Mouse (Mus musculus): ENCODE measurements around the gene Aldh1l1.

Gene Aldh1l1

GRCm38 (mm10) chr6:90509085-90509484 lies 22.9 kb downstream of the Aldh1l1 start:
- DNase-seq = peak; percentile 98

DNA sequence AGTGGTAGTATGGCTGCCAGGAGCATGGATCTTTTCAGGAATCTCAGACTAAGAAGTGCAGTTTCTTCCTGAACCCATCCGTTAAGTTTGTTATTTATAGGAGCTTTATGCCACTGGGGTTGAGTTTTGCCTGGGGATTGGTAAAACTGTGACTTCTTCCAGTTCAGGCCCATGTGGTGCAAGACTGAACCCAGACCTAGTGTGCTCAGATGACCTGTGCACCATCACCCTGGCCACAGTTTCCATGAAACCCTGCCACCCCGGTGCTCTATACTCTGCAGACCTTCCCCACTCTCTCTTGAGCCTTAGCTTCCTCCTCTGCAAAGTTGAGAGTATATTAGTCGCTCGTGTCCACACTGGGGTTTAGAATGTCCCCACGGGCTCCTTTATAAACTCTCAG lies 26.2 kb downstream of the Aldh1l1 start:
- no peak for DNase-seq

- DNase-seq = no peak
These were observed 27.0 kb downstream of the Aldh1l1 start for GRCm38 (mm10) chr6:90513074-90513856.

DNA sequence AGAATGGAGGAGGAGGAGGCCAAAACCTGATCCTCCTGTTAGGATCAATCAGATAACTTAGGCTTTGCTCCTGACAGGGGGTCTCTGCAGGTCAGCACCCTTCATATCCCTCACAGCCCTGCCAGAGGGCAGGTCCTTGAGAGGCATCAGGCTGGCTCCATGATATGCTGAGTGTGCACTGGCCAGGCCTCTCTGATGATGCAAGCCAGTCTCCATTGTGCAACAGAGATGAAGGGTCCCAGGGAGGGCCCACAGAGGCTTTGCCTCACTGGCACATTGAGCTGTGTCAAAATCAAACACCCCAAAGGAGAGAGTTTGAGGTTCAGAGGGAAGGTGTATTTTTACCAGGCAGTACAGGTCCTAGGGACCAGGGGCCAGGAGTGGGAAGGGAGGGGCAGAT lies 28.1 kb downstream of the Aldh1l1 start:
- DNase-seq = no peak

GRCm38 (mm10) chr6:90514883-90515405 lies 28.7 kb downstream of the Aldh1l1 start:
- DNase-seq = peak; percentile 95

DNA sequence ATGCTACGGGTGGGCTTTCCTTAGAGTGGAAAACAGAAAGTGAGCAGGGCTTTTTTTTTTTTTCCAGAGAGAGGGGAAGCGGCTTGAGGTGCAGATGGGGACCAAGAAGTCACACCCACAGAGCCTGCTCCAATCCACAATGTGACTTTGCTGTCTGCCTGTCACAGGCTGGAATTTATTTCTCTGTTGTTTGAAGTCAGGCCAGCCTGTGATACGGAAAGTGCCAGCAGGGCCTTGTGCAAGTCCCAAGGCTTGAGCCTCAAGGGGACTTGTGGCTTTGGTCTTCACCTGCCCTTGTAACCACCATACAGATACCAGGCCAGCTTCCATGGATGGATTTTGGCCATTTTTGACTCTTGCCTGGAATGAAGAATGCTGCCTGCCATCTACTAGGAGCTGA lies 32.7 kb downstream of the Aldh1l1 start:
- DNase-seq = no peak

DNA sequence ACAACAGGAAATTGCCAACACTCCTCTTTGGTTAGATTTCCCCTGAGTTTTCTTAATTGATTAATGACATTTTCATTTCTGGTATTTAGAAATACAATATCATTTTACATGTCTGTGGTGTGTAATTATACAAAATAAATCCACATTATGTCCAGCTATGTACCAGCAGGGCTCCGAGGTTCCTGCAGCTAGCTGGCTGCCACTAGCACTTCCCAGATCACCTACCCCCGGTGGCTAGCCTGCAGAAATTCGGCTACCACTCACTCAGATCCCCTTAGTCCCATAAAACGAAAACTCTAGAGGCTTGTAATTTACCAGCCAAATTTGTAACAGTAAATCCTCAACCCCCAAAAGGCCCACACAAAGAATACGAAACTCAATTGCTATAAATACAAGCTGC lies 33.1 kb downstream of the Aldh1l1 start:
- no peak for DNase-seq

DNA sequence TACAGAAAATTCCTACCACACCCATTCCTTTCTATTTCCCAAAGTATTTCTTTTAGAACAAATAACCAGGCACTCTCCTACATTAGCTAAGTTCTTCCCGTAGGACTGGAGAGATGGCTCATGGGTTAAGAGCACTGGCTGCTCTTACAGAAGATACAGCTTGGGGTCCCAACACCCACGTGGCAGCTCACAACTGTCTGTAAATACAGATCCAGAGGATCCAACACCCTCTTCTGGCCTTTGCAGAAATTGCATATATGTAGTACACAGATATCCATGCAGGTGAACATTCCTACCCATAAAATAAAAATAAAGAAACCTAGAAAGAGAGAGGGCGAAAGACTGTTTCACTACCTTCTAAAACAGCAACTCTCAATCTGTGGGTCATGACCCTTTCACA lies 40.2 kb downstream of the Aldh1l1 start:
- DNase-seq = no peak

DNA sequence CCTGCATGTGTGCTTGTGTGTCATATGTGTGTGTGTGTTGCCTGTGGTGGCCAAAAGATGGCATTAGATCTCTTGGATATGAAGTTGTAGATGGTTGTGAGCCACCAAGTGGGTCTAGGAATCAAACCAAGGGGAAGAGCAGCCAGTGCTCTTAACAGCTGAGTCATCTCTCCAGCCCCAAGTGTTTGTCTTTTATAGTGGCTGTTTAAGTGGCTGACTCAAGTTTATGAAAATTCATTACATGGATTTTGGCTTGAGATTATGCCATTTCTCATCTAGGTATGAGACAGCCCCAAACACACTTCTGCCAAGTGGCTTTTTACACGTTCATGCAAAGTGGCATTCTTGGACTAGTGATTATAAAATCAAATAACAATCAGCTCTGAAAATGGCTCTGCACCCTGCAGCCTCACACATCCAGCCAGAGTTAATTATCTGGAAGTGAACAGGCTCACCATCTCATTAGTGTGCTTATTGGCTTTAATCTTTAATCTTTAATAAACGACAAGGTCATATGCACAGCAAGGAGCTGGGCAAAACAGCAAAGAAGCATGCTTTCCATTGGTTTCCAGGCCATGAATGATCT lies 43.3 kb downstream of the Aldh1l1 start:
- no peak for DNase-seq

DNA sequence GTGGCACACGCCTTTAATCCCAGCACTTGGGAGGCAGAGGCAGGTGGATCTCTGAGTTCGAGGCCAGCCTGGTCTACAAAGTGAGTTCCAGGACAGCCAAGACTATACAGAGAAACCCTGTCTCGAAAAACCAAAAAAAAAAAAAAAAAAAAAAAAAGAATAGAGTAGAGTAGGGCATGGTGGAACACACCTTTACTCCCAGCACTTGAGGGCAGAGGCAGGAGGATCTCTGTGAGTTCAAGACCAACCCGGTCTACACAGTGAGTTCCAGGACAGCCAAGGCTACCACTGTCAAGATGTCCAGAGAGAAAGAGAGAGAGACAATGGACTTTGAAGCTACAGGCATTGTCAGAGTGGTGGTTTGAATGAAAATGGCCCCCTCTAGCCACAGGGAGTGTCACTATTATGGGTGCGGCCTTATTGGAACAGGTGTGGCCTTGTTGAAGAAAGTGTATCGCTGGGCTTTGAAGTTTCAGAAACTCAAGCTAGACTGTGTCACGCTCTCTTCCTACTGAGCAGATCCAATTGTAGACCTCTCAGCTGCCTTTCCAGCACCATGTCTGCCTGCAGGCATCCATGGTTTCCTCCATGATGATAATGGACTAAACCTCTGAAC lies 46.5 kb downstream of the Aldh1l1 start:
- DNase-seq = no peak

DNA sequence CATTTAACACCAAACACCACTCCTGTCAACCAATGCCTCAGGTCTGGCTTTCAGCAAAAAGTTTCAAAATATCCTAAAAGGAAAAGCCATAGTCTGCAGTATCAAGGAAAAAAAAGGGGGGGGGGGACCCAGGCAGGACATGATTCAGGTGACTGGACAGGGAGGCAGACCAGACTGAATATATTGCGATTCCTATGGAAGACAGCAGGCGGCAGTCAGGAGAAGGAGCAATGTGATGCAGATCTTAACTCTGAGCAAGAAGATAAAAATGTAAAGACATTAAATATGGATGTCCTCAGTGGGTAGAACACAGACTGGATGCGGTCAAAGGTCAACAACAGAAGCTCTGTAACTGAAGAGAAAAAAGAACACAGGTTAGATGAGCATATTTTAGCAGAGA lies 47.3 kb downstream of the Aldh1l1 start:
- DNase-seq = no peak

DNA sequence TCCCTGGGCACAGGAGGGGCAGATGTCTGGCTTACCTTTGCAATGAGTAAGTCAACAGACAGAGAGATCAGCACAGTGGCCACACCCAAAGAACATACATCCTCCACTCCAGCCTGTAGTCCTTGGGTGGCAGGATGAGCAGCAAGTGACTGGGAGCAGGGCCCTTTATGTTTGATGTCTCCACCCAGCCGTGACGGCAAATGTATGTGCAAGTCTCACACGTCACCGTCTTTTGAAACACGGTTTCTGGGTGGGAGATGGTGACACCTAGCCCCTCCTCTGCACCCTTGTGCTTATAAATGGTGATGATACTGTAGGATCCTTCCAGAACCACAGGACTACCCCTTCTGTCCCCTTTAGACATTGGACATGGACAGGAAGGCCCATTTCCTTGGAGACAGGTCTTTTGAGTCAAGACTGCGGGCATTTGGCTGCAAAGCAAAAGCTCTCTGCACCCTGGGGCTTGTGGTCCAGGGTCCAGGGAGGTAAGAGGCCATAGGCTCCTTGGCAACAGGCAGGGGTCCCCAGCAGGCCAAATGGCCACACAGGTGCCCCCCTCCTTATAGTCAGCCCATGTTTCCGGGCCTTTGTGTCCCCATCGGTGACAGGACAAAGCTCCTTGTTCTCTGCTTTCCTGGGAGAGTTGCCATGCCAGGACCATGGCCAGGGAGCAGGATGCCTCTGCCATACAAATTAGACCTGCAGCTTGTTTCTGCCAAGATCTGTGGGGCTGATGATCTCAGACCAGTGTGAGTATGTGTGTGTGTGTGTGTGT lies 48.7 kb downstream of the Aldh1l1 start:
- DNase-seq = no peak

GRCm38 (mm10) chr6:90536824-90537223 lies 50.6 kb downstream of the Aldh1l1 start:
- DNase-seq = no peak

DNA sequence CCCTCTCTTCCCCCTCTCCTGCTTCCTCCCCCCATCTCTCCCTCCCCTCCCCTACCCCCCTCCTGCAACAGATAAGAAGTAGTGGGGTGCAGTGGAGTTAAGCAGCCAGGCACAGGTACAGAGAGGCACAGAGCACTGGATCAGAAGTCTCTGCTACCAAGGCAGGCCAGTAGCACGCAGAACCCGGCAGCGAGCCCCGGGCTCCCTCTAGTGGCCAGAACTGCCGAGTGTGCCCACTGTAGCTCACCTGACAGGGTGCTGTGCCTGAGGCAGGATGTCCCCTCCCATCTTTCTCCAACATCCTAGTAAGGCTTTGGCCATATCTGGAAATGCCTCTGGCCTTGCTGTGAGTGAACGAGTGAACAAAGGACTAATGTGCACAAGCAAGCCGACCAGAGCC lies 51.7 kb downstream of the Aldh1l1 start:
- DNase-seq = peak; percentile 93

DNA sequence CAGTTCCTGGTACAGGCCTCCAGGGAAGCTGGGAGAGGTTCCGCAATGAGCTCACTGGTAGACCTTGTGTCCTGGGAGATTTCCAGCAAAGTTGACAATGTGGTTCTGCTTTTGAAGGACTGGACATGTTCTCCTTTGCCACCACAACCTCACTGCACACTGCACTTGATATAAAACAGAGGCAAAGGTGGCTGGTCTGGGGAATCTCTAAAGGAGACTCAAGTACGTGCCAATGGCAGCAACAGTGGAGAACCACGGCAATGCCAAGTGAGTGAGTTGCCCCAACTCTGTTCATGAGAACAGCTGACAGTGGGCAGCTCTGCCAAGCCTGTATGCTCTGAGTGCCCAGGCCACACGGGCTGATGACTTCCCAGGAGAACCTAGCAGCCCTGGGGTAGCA lies 53.0 kb downstream of the Aldh1l1 start:
- DNase-seq = no peak

- no peak for DNase-seq
These were observed 54.3 kb downstream of the Aldh1l1 start for GRCm38 (mm10) chr6:90540520-90540919.

DNA sequence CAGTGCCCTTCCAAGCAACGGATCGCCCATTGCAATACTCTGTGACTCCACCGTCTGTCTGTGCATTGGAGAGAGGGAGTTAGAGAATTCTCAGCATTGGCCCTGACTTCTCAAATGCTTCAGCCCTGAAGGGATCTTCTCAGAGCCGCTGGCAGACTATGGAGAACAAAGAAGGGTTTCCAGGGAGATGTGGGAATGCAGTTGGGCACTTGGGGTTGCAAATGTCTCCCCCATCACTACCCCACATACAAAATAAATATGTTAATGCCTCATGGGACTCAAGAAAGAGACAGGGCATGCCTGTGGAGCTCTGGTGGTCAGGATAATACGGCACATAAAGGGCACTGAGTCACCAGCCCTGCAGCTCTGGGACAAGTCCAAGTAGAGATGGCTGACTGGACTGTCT lies 55.1 kb downstream of the Aldh1l1 start:
- no peak for DNase-seq

GRCm38 (mm10) chr6:90544433-90544832 lies 58.2 kb downstream of the Aldh1l1 start:
- DNase-seq = peak; percentile 81

- DNase-seq = peak; percentile 61
These were observed 60.0 kb downstream of the Aldh1l1 start for GRCm38 (mm10) chr6:90546274-90546673.

DNA sequence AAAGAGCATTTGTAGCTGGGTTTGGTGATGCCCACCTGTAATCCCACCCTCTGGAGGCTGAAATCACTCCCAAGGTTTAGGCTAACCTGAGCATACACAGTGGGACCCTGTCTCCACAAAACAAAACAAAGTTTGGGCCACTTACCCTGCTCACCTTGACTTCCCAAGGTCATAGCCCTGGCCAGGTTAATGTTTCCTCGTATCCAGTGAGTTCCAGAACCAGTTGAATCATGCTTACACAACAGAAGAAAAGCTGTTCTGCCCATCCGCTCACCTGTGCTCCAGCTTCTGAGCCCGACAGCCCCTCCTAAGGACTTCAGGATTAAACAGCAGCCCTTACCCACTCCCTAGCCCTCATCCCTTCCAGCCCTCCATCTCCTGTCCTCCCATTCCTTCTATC lies 60.8 kb downstream of the Aldh1l1 start:
- peak; percentile 87 for DNase-seq

- DNase-seq = peak; percentile 92
These were observed 64.1 kb downstream of the Aldh1l1 start for GRCm38 (mm10) chr6:90550161-90550912.

DNA sequence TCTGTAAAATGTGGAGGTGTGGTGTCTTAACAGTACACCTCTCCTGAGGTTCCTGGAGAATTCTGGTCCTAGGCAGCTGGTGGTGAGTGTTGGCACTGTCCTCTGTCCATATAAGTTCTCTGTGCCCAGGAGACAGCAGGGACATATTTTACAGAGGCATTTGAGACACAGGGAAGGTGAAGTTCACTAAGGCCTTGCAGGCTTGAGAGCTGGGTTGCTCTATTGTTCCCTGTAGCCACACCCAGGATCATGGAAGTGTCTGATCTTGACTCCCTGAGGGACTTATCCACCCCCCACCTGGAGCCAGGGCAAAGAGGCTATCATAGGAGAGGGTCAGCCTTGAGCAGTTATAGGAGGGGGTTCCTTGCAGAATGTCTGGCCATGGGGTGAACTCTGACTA lies 65.0 kb downstream of the Aldh1l1 start:
- DNase-seq = no peak

GRCm38 (mm10) chr6:90553197-90553596 lies 67.0 kb downstream of the Aldh1l1 start:
- DNase-seq = no peak

Measured in kidney, adult 9 months (tissue).